Mouse (Mus musculus): ENCODE measurements at regions not wholly inside any gene's neighbourhood (a gene's known extent, or its start where the extent isn't known, plus 50 kb on each side); places are given as distances from the start of the nearest gene placed in this dataset.

DNA sequence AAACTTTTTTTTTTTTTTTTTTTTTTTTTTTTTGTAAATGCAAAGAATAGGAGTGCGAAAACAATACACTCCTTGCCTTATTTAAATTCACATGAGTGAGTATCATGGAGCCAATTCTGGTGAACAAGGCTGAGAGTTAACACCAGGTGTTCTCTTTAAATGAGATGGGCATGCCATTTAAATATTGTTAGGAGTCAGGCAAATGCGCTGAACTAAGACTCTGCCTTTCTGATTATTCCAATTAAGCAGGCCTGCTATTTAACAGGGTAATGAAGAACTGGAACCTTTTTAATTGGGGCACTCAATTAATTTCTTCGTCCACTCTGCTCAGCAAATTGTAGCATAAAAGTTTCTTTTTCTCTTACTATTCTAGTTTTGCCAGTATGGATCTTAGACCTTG lies 684.6 kb upstream of the Gm38303 start:
- no peak for TF ChIP-seq CTCF (IDR thresholded peaks at IDR 0.05; ENCODE audit: borderline replicate concordance, extremely low read depth, insufficient read depth, insufficient read length)
- TF ChIP-seq POLR2A (IDR thresholded peaks at IDR 0.05; ENCODE audit: borderline replicate concordance, extremely low read depth, insufficient read depth, insufficient read length, poor library complexity, severe bottlenecking), result no peak

Measured in brain, embryonic 14.5 days (tissue).